Mouse (Mus musculus): ENCODE measurements around the gene Ddah2.

Gene Ddah2

GRCm38 (mm10) chr17:35100196-35100765, 41.4 kb downstream of the Ddah2 start:
- CTCF ChIA-PET, result no interaction called here

- CTCF ChIA-PET, result interaction anchor here (0.5 to 1.0 kb wide), 2 partner anchors 36 to 100 kb away, joined by 3 to 5 read pairs; no protein-coding TSS in a partner anchor
Measured at GRCm38 (mm10) chr17:35101161-35101560, 42.3 kb downstream of the Ddah2 start.

- CTCF ChIA-PET, result no interaction called here
Measured at GRCm38 (mm10) chr17:35102299-35102698, 43.5 kb downstream of the Ddah2 start.

GRCm38 (mm10) chr17:35103221-35103690, 44.4 kb downstream of the Ddah2 start:
- CTCF ChIA-PET, result no interaction called here

GRCm38 (mm10) chr17:35104079-35104478, 45.2 kb downstream of the Ddah2 start:
- CTCF ChIA-PET, result no interaction called here

- CTCF ChIA-PET, result no interaction called here
Measured at GRCm38 (mm10) chr17:35104754-35105153, 45.9 kb downstream of the Ddah2 start.

GRCm38 (mm10) chr17:35105740-35106389, 47.0 kb downstream of the Ddah2 start:
- CTCF ChIA-PET, result no interaction called here

- CTCF ChIA-PET, result interaction anchor here (0.5 to 0.6 kb wide), 2 partner anchors 35 to 57 kb away, joined by 3 read pairs; no protein-coding TSS in a partner anchor
Measured at GRCm38 (mm10) chr17:35106522-35106921, 47.7 kb downstream of the Ddah2 start.

- CTCF ChIA-PET, result interaction anchor here (1.0 kb wide), 1 partner anchor 19 kb away, joined by 3 read pairs; no protein-coding TSS in a partner anchor
Measured at GRCm38 (mm10) chr17:35108097-35108496, 49.3 kb downstream of the Ddah2 start, which contains the start of gene Ly6g5c. Ly6g5c (plus strand) TSS chr17:35108279.

Measured in spleen, embryonic (tissue).